In the genomic region with DNA sequence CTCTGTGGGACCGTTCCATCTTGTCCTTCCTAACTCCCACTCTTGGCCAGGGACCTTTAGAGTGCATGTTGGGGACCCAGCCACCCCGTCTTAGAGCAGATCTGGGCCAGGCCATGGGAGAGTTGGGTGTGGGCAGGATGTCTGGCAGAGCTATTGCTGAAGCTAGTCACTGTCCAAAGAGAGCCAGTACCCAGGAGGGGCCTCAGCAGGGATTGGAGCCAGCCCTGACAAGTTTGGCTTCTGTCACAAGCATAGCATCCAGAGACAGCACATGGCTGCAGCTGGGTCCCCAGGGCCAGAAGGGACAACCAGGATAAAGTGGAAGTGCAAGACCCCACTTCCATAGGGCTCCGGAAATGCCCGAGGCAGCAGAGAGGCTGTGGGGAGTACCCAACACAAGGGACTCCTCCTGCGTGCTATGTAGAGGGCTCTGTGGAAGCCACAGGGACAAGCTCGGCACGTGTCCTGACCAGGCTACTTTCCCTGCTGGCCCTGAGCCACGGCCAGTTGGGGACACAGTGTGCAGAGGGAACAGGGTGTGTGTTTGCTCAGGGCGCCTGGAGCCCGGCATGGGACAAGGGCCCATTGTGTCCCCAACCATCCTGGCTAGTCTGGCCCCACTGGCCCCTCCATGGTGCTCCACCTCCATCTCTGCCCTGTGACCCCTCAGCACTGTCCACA, we compare ENCODE assay signal across 8 mouse cellular contexts. TPM values are rescaled to one million over a fixed set of nuclear protein-coding genes. Genes with fewer than 3 reads are reported as not detected.
DNase-seq lines count a peak whose midpoint lies in the region; ATAC-seq lines count a peak whose summit lies in the region.

No protein-coding gene starts in this region.

- no peak overlapping the region for H3K9ac ChIP-seq in hindbrain, embryonic 16.5 days (ENCODE audit: low read depth, low read length)

- H3K4me1 ChIP-seq in hindbrain, embryonic 16.5 days (ENCODE audit: control insufficient read depth, insufficient read depth, low read depth, low read length) = peaks cover 9% of the 10 kb centered on the region; the same call in 1 of the 2 replicates

- H3K36me3 ChIP-seq in hindbrain, embryonic 16.5 days (ENCODE audit: control insufficient read depth, insufficient read depth, low read length) = no peaks in the 10 kb centered on the region

- H3K4me3 ChIP-seq in hindbrain, embryonic 16.5 days (ENCODE audit: low read length) = no peak overlapping the region

- 58% methylated on average over 10 of the region's 10 CpGs for WGBS in hindbrain, embryonic 16.5 days

- H3K27ac ChIP-seq in hindbrain, embryonic 16.5 days (ENCODE audit: low read depth, low read length) = no peak overlapping the region

- H3K4me2 ChIP-seq in hindbrain, embryonic 16.5 days (ENCODE audit: low read length) = no peak overlapping the region

- DNase-seq in MN1 (ENCODE audit: low spot score) = peak; percentile 36
- DNase-seq in adrenal gland, postnatal 36 days = peak; percentile 89
- peak; percentile 94 for DNase-seq in gastrocnemius, adult 18-20 months (ENCODE audit: low spot score)
- peak; percentile 81 to 90 for DNase-seq in left cerebral cortex, adult 8-10 months (ENCODE audit: low spot score in 2 of 2)
- peak; percentile 90 for DNase-seq in lung, postnatal 14 days
- no peak for DNase-seq in thymus, postnatal 0 days (ENCODE audit: low spot score)

- H3K27me3 ChIP-seq in hindbrain, embryonic 16.5 days (replicated peaks; ENCODE audit: control insufficient read depth, insufficient read depth, low read length) = no peaks in the 10 kb centered on the region

- H3K9me3 ChIP-seq in hindbrain, embryonic 16.5 days (ENCODE audit: control insufficient read depth, low read length) = no peaks in the 10 kb centered on the region

- peak; percentile 85 for ATAC-seq in hindbrain, embryonic 16.5 days
- ATAC-seq in erythroblast, adult 5-6 weeks (replicated peaks; ENCODE audit: low FRiP score, poor library complexity, severe bottlenecking) = no peak

RNA-seq across cellular contexts. Expression of gene Pim3, which starts 11.7 kb away (rescaled TPM):
- 100 to 1,000 TPM; 123 to 134 TPM for total RNA-seq in adrenal gland, postnatal 36 days (2021)
- 10 to 100 TPM; 24.1 to 37.3 TPM for total RNA-seq in gastrocnemius, adult 18-20 months (2021)
- 71.4 and 77.4 TPM in 2 replicates for polyA plus RNA-seq in hindbrain, embryonic 16.5 days (2015; fragmentation: Nextera tagmentation; extraction: Ambion mirVana)
- 10 to 100 TPM; 36.8 to 55.1 (median 43.8) TPM for total RNA-seq in left cerebral cortex, adult 8-10 months (2022)
- polyA plus RNA-seq in thymus, postnatal 0 days (2015; fragmentation: Nextera tagmentation; extraction: Ambion mirVana) = 40.2 and 43.8 TPM in 2 replicates
- 1.5 and 3.1 TPM in 2 replicates for total RNA-seq in erythroblast, adult 5-6 weeks (2015; ENCODE audit: low replicate concordance)
- 0.51 and 0.84 TPM in 2 replicates for total RNA-seq in erythroblast, adult 5-6 weeks (2017; ENCODE audit: low replicate concordance)

RNA-seq across cellular contexts. Expression of gene Creld2, which starts 30.8 kb away (rescaled TPM):
- 10 to 100 TPM; 40.1 to 52.8 TPM for total RNA-seq in adrenal gland, postnatal 36 days (2021)
- 10 to 100 TPM in 1 of 2 experiments, 1 to 10 TPM in 1; 6.9 to 10.3 TPM for total RNA-seq in gastrocnemius, adult 18-20 months (2021)
- polyA plus RNA-seq in hindbrain, embryonic 16.5 days (2015; fragmentation: Nextera tagmentation; extraction: Ambion mirVana) = 61.0 and 61.9 TPM in 2 replicates
- 10 to 100 TPM; 16.4 to 22.3 (median 17.2) TPM for total RNA-seq in left cerebral cortex, adult 8-10 months (2022)
- 63.6 and 78.9 TPM in 2 replicates for polyA plus RNA-seq in thymus, postnatal 0 days (2015; fragmentation: Nextera tagmentation; extraction: Ambion mirVana)
- 9.8 and 16.7 TPM in 2 replicates for total RNA-seq in erythroblast, adult 5-6 weeks (2015; ENCODE audit: low replicate concordance)
- total RNA-seq in erythroblast, adult 5-6 weeks (2017; ENCODE audit: low replicate concordance) = 15.5 and 17.6 TPM in 2 replicates

RNA-seq across cellular contexts. Expression of gene Alg12, which starts 31.2 kb away (rescaled TPM):
- total RNA-seq in adrenal gland, postnatal 36 days (2021) = 10 to 100 TPM; 14.1 to 18.9 TPM
- 1 to 10 TPM; 4.2 to 4.8 TPM for total RNA-seq in gastrocnemius, adult 18-20 months (2021)
- 9.5 and 10.1 TPM in 2 replicates for polyA plus RNA-seq in hindbrain, embryonic 16.5 days (2015; fragmentation: Nextera tagmentation; extraction: Ambion mirVana)
- total RNA-seq in left cerebral cortex, adult 8-10 months (2022) = 10 to 100 TPM; 13.4 to 14.3 (median 14.2) TPM
- polyA plus RNA-seq in thymus, postnatal 0 days (2015; fragmentation: Nextera tagmentation; extraction: Ambion mirVana) = 6.4 and 7.4 TPM in 2 replicates
- 3.7 and 7.7 TPM in 2 replicates for total RNA-seq in erythroblast, adult 5-6 weeks (2015; ENCODE audit: low replicate concordance)
- total RNA-seq in erythroblast, adult 5-6 weeks (2017; ENCODE audit: low replicate concordance) = 0.42 and 0.94 TPM in 2 replicates

Comparison
In these comparisons a context has a peak if more than half of its experiments do, and no peak if none do; other contexts are left out.
1. RNA of gene Pim3, which starts 11.7 kb away (total RNA-seq): 123 to 134 TPM in adrenal gland, postnatal 36 days, 36.8 to 55.1 TPM in left cerebral cortex, adult 8-10 months and 24.1 to 37.3 TPM in gastrocnemius, adult 18-20 months; 0.51 to 3.1 TPM in erythroblast, adult 5-6 weeks; every median in the first group is over 4 times any median in the second.